Mouse (Mus musculus) T-helper 1 cell (primary cell): ENCODE data around the gene Cnga3.

ENCODE experiments used
- in situ Hi-C: fragments of 300-600 bp; cut with MboI, MseI; formaldehyde crosslinking; loops from one replicate; pipeline ENCODE4 v1.15.1; 2025; ENCODE audit warnings: high pct_unique_total_duplicates

Gene Cnga3

GRCm38 (mm10) chr1:37214144-37214543 lies at the start of gene Cnga3:
Gene Cnga3, plus strand, starts transcription at chr1:37214434.
- in situ Hi-C loops = no loop called here

GRCm38 (mm10) chr1:37166066-37166465 lies 48.2 kb upstream of the Cnga3 start:
- in situ Hi-C loops = no loop called here

GRCm38 (mm10) chr1:37167918-37168317 lies 46.3 kb upstream of the Cnga3 start:
- in situ Hi-C loops = no loop called here

- in situ Hi-C loops = no loop called here
Measured at GRCm38 (mm10) chr1:37177874-37178273, 36.4 kb upstream of the Cnga3 start.

GRCm38 (mm10) chr1:37179852-37180251 lies 34.4 kb upstream of the Cnga3 start:
- in situ Hi-C loops = no loop called here

GRCm38 (mm10) chr1:37187050-37187449 lies 27.2 kb upstream of the Cnga3 start:
- in situ Hi-C loops = no loop called here

- in situ Hi-C loops = no loop called here
Measured at GRCm38 (mm10) chr1:37194607-37195006, 19.6 kb upstream of the Cnga3 start.

- in situ Hi-C loops = no loop called here
Measured at GRCm38 (mm10) chr1:37201406-37201805, 12.8 kb upstream of the Cnga3 start.

GRCm38 (mm10) chr1:37207743-37208142 lies 6.5 kb upstream of the Cnga3 start:
- in situ Hi-C loops = no loop called here

GRCm38 (mm10) chr1:37212375-37212774 lies 1.9 kb upstream of the Cnga3 start:
- in situ Hi-C loops = no loop called here

GRCm38 (mm10) chr1:37218386-37218785 lies 4.2 kb downstream of the Cnga3 start:
- in situ Hi-C loops = no loop called here

- in situ Hi-C loops = no loop called here
Measured at GRCm38 (mm10) chr1:37219593-37219992, 5.4 kb downstream of the Cnga3 start.

GRCm38 (mm10) chr1:37220134-37220907 lies 6.1 kb downstream of the Cnga3 start:
- in situ Hi-C loops = no loop called here

- in situ Hi-C loops = no loop called here
Measured at GRCm38 (mm10) chr1:37222002-37222401, 7.8 kb downstream of the Cnga3 start.

GRCm38 (mm10) chr1:37230404-37230803 lies 16.2 kb downstream of the Cnga3 start:
- in situ Hi-C loops = no loop called here

GRCm38 (mm10) chr1:37231295-37231701 lies 17.1 kb downstream of the Cnga3 start:
- in situ Hi-C loops = no loop called here

GRCm38 (mm10) chr1:37239045-37239635 lies 24.9 kb downstream of the Cnga3 start:
- in situ Hi-C loops = no loop called here

GRCm38 (mm10) chr1:37242253-37242652 lies 28.0 kb downstream of the Cnga3 start:
- in situ Hi-C loops = no loop called here

- in situ Hi-C loops = no loop called here
Measured at GRCm38 (mm10) chr1:37246476-37246875, 32.2 kb downstream of the Cnga3 start.

GRCm38 (mm10) chr1:37248406-37248805 lies 34.2 kb downstream of the Cnga3 start:
- in situ Hi-C loops = no loop called here

GRCm38 (mm10) chr1:37250643-37251310 lies 36.5 kb downstream of the Cnga3 start:
- in situ Hi-C loops = loop anchor here (5.0 kb wide), 1 partner anchor 458 kb away; no protein-coding TSS in a partner anchor

GRCm38 (mm10) chr1:37258443-37258842 lies 44.2 kb downstream of the Cnga3 start:
- in situ Hi-C loops = no loop called here

GRCm38 (mm10) chr1:37272464-37272863 lies 58.2 kb downstream of the Cnga3 start:
- in situ Hi-C loops = loop anchor here (5.0 kb wide), 2 partner anchors 130 to 360 kb away; no protein-coding TSS in a partner anchor
